Mouse (Mus musculus) lung, postnatal 0 days (tissue): ENCODE measurements around the gene Oosp2.

Source experiments
- CTCF ChIP-seq: IDR thresholded peaks from 2 replicates; pipeline ENCODE4 v1.5.1; 2016; ENCODE audit warnings: antibody characterized with exemption, mild to moderate bottlenecking
- EP300 ChIP-seq: IDR thresholded peaks from 2 replicates; pipeline ENCODE4 v1.6.1; 2016; ENCODE audit warnings: antibody characterized with exemption, mild to moderate bottlenecking, control low read depth

GRCm38 (mm10) chr19:11623551-11623950 lies 36.8 kb downstream of the Oosp2 start, which contains the start of gene Ms4a2:
- TF ChIP-seq CTCF: no peak
- TF ChIP-seq EP300: no peak
